8 mouse cellular contexts compared by ENCODE assay signal in genomic region chr12:76177000-76177863, GRCm38 (mm10). TPM values are rescaled to one million over a fixed set of nuclear protein-coding genes. Genes with fewer than 3 reads are reported as not detected.
A peak's percentile ranks its signal among the peaks of the same experiment; 100 is the strongest.
DNase-seq lines count a peak whose midpoint lies in the region; ATAC-seq and TF ChIP-seq lines count a peak whose summit lies in the region.

TSS of gene Esr2 (minus strand) at chr12:76177259.

- no peak for TF ChIP-seq CTCF in bone marrow, adult 2 months (IDR thresholded peaks at IDR 0.05; ENCODE audit: control insufficient read depth, insufficient read depth, low read length)
- no peak for TF ChIP-seq CTCF in olfactory bulb, adult 2 months (IDR thresholded peaks at IDR 0.05; ENCODE audit: insufficient read depth, low read depth, low read length)

- no peaks in the 10 kb centered on the region for H3K36me3 ChIP-seq in forebrain, embryonic 13.5 days (ENCODE audit: poor library complexity, severe bottlenecking)

- intact Hi-C loops in left cerebral cortex, postnatal 25 days (cut with DNase I) = no loop called here
- intact Hi-C loops in left cerebral cortex, postnatal 10 days (cut with DNase I) = loop anchor here (5.0 kb wide), 1 partner anchor 160 kb away; no protein-coding TSS in a partner anchor

- peaks cover 12% of the 10 kb centered on the region; the same call in 1 of the 2 replicates for H3K27me3 ChIP-seq in forebrain, embryonic 13.5 days

- peak; percentile 12 to 13 for DNase-seq in left cerebral cortex, postnatal 25 days (ENCODE audit: low spot score in 2 of 2)
- DNase-seq in left cerebral cortex, postnatal 10 days (ENCODE audit: extremely low spot score in 1 of 2, low spot score in 2 of 2) = no peak
- peak; percentile 44 for DNase-seq in lung, postnatal 10 days
- DNase-seq in layer of hippocampus, adult 11-12 months (ENCODE audit: low spot score) = no peak

- H3K27ac ChIP-seq in bone marrow, adult 2 months (ENCODE audit: control insufficient read depth, insufficient read depth, low read depth, low read length, poor library complexity) = no peak within 1 kb of the TSS
- no peak within 1 kb of the TSS for H3K27ac ChIP-seq in forebrain, embryonic 13.5 days
- no peak within 1 kb of the TSS for H3K27ac ChIP-seq in olfactory bulb, adult 2 months (ENCODE audit: insufficient read depth, low read depth, low read length)

- no peak for TF ChIP-seq POLR2A in bone marrow, adult 2 months (IDR thresholded peaks at IDR 0.05; ENCODE audit: borderline replicate concordance, control insufficient read depth, low read depth, low read length)
- TF ChIP-seq POLR2A in olfactory bulb, adult 2 months (IDR thresholded peaks at IDR 0.05; ENCODE audit: insufficient read depth, low read depth, low read length) = no peak

- peak within 1 kb of the TSS; percentile 44 for H3K4me3 ChIP-seq in bone marrow, adult 2 months (replicated peaks; ENCODE audit: control insufficient read depth, low read depth, low read length)
- peak within 1 kb of the TSS; percentile 47 for H3K4me3 ChIP-seq in forebrain, embryonic 13.5 days
- H3K4me3 ChIP-seq in olfactory bulb, adult 2 months (ENCODE audit: insufficient read depth, low read depth, low read length) = peak within 1 kb of the TSS; percentile 38

- H3K9me3 ChIP-seq in forebrain, embryonic 13.5 days (replicated peaks) = no peaks in the 10 kb centered on the region

- peak; percentile 83 for ATAC-seq in forebrain, embryonic 13.5 days
- ATAC-seq in inflammation-experienced regulatory T-cells, adult 6 months = peak; percentile 60

- peak within 1 kb of the TSS; percentile 93 for H3K4me2 ChIP-seq in forebrain, embryonic 13.5 days

- H3K4me1 ChIP-seq in bone marrow, adult 2 months (ENCODE audit: control insufficient read depth, insufficient read depth, low read length) = no peaks in the 10 kb centered on the region
- H3K4me1 ChIP-seq in forebrain, embryonic 13.5 days = peaks cover 9% of the 10 kb centered on the region
- H3K4me1 ChIP-seq in olfactory bulb, adult 2 months (ENCODE audit: control insufficient read depth, insufficient read depth, low read length) = peaks cover 6% of the 10 kb centered on the region; the same call in 1 of the 2 replicates

- H3K9ac ChIP-seq in forebrain, embryonic 13.5 days = peak within 1 kb of the TSS; percentile 65

- WGBS in bone marrow, adult 2 months = under 1% methylated on average over 39 of the region's 39 CpGs
- WGBS in forebrain, embryonic 13.5 days = under 1% methylated on average over 39 of the region's 39 CpGs
- WGBS in olfactory bulb, adult 2 months = 2% methylated on average over 39 of the region's 39 CpGs

RNA-seq across cellular contexts. Expression of gene Esr2, which starts in this region (rescaled TPM):
- total RNA-seq in left cerebral cortex, postnatal 25 days (2021) = under 1 TPM; 0.21 to 0.23 TPM
- under 1 TPM; 0.15 to 0.20 TPM for total RNA-seq in left cerebral cortex, postnatal 10 days (2021)
- not detected in 2 replicates for polyA plus RNA-seq in bone marrow, adult 2 months (2011; ENCODE audit: insufficient read depth, insufficient read length, low replicate concordance, missing spikeins)
- 0.05 and 0.12 TPM in 2 replicates for polyA plus RNA-seq in forebrain, embryonic 13.5 days (2015; fragmentation: Nextera tagmentation; extraction: Ambion mirVana)
- not detected for polyA plus RNA-seq in inflammation-experienced regulatory T-cells, adult 6 months (2017; shearing (Covaris generic))
- not detected in 2 replicates for polyA plus RNA-seq in olfactory bulb, adult 2 months (2012; ENCODE audit: insufficient read depth, insufficient read length, low replicate concordance, missing spikeins)

Comparison
In these comparisons a context has a peak if more than half of its experiments do, and no peak if none do; other contexts are left out.
1. Peak in DNase-seq in left cerebral cortex, postnatal 25 days; RNA of the gene not detected or under 1 TPM.
2. Peak in ATAC-seq, H3K4me3 ChIP-seq, H3K9ac ChIP-seq and H3K4me2 ChIP-seq in forebrain, embryonic 13.5 days; RNA of the gene not detected or under 1 TPM.
3. Peak in ATAC-seq in inflammation-experienced regulatory T-cells, adult 6 months; RNA of the gene not detected or under 1 TPM.